ENCODE assay signal across 8 mouse cellular contexts in the genomic region with DNA sequence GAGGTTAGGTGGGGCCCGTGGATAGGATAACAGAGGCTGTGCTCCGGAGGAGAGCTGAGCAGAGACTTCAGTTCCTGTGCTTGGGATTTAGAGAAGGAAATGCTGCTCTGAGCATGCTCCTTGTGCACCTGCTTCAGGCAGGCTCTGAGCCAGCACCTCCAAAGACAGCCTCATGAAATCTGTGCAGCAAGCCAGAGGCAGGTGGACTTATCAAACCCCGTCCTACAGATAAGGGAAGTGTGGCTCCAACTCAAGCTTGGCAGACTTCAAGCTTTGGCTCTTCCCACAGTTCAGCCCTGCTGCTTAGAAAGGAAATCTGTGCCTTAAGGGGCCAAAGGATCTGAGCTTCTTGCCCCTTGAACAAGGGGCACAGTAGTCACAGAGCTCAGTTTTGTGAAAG. TPM values are rescaled to one million over a fixed set of nuclear protein-coding genes. Genes with fewer than 3 reads are reported as not detected.
DNase-seq lines count a peak whose midpoint lies in the region; ATAC-seq and TF ChIP-seq lines count a peak whose summit lies in the region.
"Had no signal": no experiment of that assay in that cellular context is flagged by ENCODE, and none has a peak within 500 bp of the region (broad histone marks: within the 10 kb centered on the region; RNA-seq: fewer than 3 reads in every experiment).

No protein-coding gene starts in this region.

- H3K4me2 ChIP-seq in liver, embryonic 11.5 days: no peak overlapping the region
- H3K4me2 ChIP-seq in hindbrain, embryonic 12.5 days (replicated peaks): peak overlapping the region; percentile 31
- peak overlapping the region; percentile 23; the same call in 1 of the 2 replicates for H3K4me2 ChIP-seq in neural tube, embryonic 14.5 days (ENCODE audit: low read depth, low read length)
- H3K4me2 ChIP-seq in kidney, embryonic 14.5 days (replicated peaks; ENCODE audit: low read depth, low read length): no peak overlapping the region

- no peak for ATAC-seq in liver, embryonic 11.5 days (replicated peaks; ENCODE audit: low FRiP score)
- ATAC-seq in hindbrain, embryonic 12.5 days (ENCODE audit: low FRiP score): no peak
- no peak for ATAC-seq in neural tube, embryonic 14.5 days (ENCODE audit: low read depth)
- ATAC-seq in kidney, embryonic 14.5 days (ENCODE audit: low FRiP score, low TSS enrichment): no peak

- peaks cover 5% of the 10 kb centered on the region for H3K4me1 ChIP-seq in liver, adult 2 months (ENCODE audit: control insufficient read depth, insufficient read depth, low read length)
- H3K4me1 ChIP-seq in liver, embryonic 11.5 days (replicated peaks; ENCODE audit: control insufficient read depth, insufficient read depth, low read length): peaks cover 51% of the 10 kb centered on the region
- peaks cover 66% of the 10 kb centered on the region for H3K4me1 ChIP-seq in hindbrain, embryonic 12.5 days
- peaks cover 38% of the 10 kb centered on the region for H3K4me1 ChIP-seq in neural tube, embryonic 14.5 days (ENCODE audit: control insufficient read depth, insufficient read depth, low read length)
- H3K4me1 ChIP-seq in kidney, embryonic 14.5 days (ENCODE audit: control insufficient read depth, insufficient read depth, low read length): peaks cover 41% of the 10 kb centered on the region

- no peak for TF ChIP-seq CTCF in liver, adult 2 months (IDR thresholded peaks at IDR 0.05; ENCODE audit: low read depth, low read length)

- H3K79me2 ChIP-seq in liver, adult 2 months (ENCODE audit: control insufficient read depth, insufficient read depth, low read length): peaks cover 8% of the 10 kb centered on the region; the same call in 1 of the 2 replicates

- WGBS in liver, adult 2 months: 53% methylated on average over 3 of the region's 3 CpGs
- WGBS in liver, embryonic 11.5 days: 42% methylated on average over 3 of the region's 3 CpGs
- WGBS in hindbrain, embryonic 12.5 days: 63% methylated on average over 3 of the region's 3 CpGs
- WGBS in neural tube, embryonic 14.5 days: 53% methylated on average over 3 of the region's 3 CpGs
- 41% methylated on average over 3 of the region's 3 CpGs for WGBS in kidney, embryonic 14.5 days

- no peak for TF ChIP-seq POLR2A in liver, adult 2 months (IDR thresholded peaks at IDR 0.05; ENCODE audit: extremely low read depth, insufficient read depth, low read length)

- H3K27ac ChIP-seq in liver, adult 2 months (replicated peaks; ENCODE audit: insufficient read depth, low read depth, low read length): no peak overlapping the region
- no peak overlapping the region for H3K27ac ChIP-seq in liver, embryonic 11.5 days (ENCODE audit: low read depth, low read length)
- peak overlapping the region; percentile 49 for H3K27ac ChIP-seq in hindbrain, embryonic 12.5 days
- H3K27ac ChIP-seq in neural tube, embryonic 14.5 days (ENCODE audit: low read depth, low read length): peak overlapping the region; percentile 52
- H3K27ac ChIP-seq in kidney, embryonic 14.5 days (ENCODE audit: low read depth, low read length): no peak overlapping the region

- H3K9me3 ChIP-seq in liver, embryonic 11.5 days (ENCODE audit: control insufficient read depth, low read length): no peaks in the 10 kb centered on the region
- H3K9me3 ChIP-seq in hindbrain, embryonic 12.5 days (replicated peaks): no peaks in the 10 kb centered on the region
- H3K9me3 ChIP-seq in neural tube, embryonic 14.5 days (ENCODE audit: control insufficient read depth, low read length): no peaks in the 10 kb centered on the region
- H3K9me3 ChIP-seq in kidney, embryonic 14.5 days (ENCODE audit: control insufficient read depth, low read length): no peaks in the 10 kb centered on the region
- H3K9me3 ChIP-seq: limb, embryonic 12.5 days had no signal

- peak; percentile 20 for DNase-seq in liver, adult 2 months (ENCODE audit: extremely low read depth, low read depth, low spot score)
- DNase-seq in liver, embryonic 11.5 days (ENCODE audit: low spot score): no peak
- DNase-seq in cerebellum, postnatal 36 days: peak; percentile 54 to 58
- DNase-seq in B cell, adult 2 months: no peak

- no peak overlapping the region for H3K9ac ChIP-seq in liver, adult 2 months (ENCODE audit: low read depth, low read length)
- H3K9ac ChIP-seq in liver, embryonic 11.5 days (ENCODE audit: low read depth, low read length): no peak overlapping the region
- H3K9ac ChIP-seq in hindbrain, embryonic 12.5 days: 0 out of 2 replicates have a peak overlapping the region, but pooled peaks have one; percentile 3
- H3K9ac ChIP-seq in neural tube, embryonic 14.5 days (replicated peaks; ENCODE audit: low read depth, low read length): peak overlapping the region; percentile 1; the same call in 1 of the 2 replicates
- H3K9ac ChIP-seq in kidney, embryonic 14.5 days (ENCODE audit: low read depth, low read length): no peak overlapping the region
- H3K9ac ChIP-seq: limb, embryonic 12.5 days had no signal

- no peaks in the 10 kb centered on the region for H3K27me3 ChIP-seq in liver, adult 2 months (ENCODE audit: control insufficient read depth, insufficient read depth, low read length)
- no peaks in the 10 kb centered on the region for H3K27me3 ChIP-seq in liver, embryonic 11.5 days (replicated peaks; ENCODE audit: control insufficient read depth, insufficient read depth, low read length)
- H3K27me3 ChIP-seq in hindbrain, embryonic 12.5 days: no peaks in the 10 kb centered on the region
- H3K27me3 ChIP-seq in neural tube, embryonic 14.5 days (ENCODE audit: control insufficient read depth, insufficient read depth, low read length): no peaks in the 10 kb centered on the region
- H3K27me3 ChIP-seq in kidney, embryonic 14.5 days (ENCODE audit: control insufficient read depth, insufficient read depth, low read length): no peaks in the 10 kb centered on the region
- H3K27me3 ChIP-seq: limb, embryonic 12.5 days had no signal

- H3K36me3 ChIP-seq in liver, adult 2 months (ENCODE audit: control insufficient read depth, insufficient read depth, low read length): no peaks in the 10 kb centered on the region
- H3K36me3 ChIP-seq in liver, embryonic 11.5 days (ENCODE audit: control insufficient read depth, insufficient read depth, low read length): no peaks in the 10 kb centered on the region; the same call in 1 of the 2 replicates
- H3K36me3 ChIP-seq in hindbrain, embryonic 12.5 days: no peaks in the 10 kb centered on the region; the same call in 1 of the 2 replicates
- H3K36me3 ChIP-seq in neural tube, embryonic 14.5 days (ENCODE audit: control insufficient read depth, insufficient read depth, low read length): no peaks in the 10 kb centered on the region
- H3K36me3 ChIP-seq in kidney, embryonic 14.5 days (ENCODE audit: control insufficient read depth, insufficient read depth, low read length): no peaks in the 10 kb centered on the region

- H3K4me3 ChIP-seq in liver, adult 2 months (ENCODE audit: insufficient read depth, low read depth, low read length): no peak overlapping the region
- H3K4me3 ChIP-seq in liver, embryonic 11.5 days (ENCODE audit: low read depth, low read length): no peak overlapping the region
- H3K4me3 ChIP-seq in hindbrain, embryonic 12.5 days: no peak overlapping the region
- H3K4me3 ChIP-seq in neural tube, embryonic 14.5 days (ENCODE audit: low read depth, low read length): no peak overlapping the region
- H3K4me3 ChIP-seq in kidney, embryonic 14.5 days (ENCODE audit: low read length): no peak overlapping the region
- H3K4me3 ChIP-seq: limb, embryonic 12.5 days had no signal

RNA-seq across cellular contexts. Expression of a gene that starts 48.3 kb away (rescaled TPM):
- total RNA-seq in liver, adult 2 months (2014; rRNA removed): 5.6 and 6.4 TPM in 2 replicates
- polyA plus RNA-seq in liver, adult 2 months (2012; rRNA removed): 4.6 and 6.1 TPM in 2 replicates
- polyA plus RNA-seq in liver, embryonic 11.5 days (2014; fragmentation: Nextera tagmentation; extraction: Ambion mirVana): 98.9 and 115 TPM in 2 replicates
- polyA plus RNA-seq in hindbrain, embryonic 12.5 days (2016; fragmentation: Nextera tagmentation; extraction: Ambion mirVana): 122 and 144 TPM in 2 replicates
- 23.3 and 43.0 TPM in 2 replicates for polyA plus RNA-seq in neural tube, embryonic 14.5 days (2014; fragmentation: Nextera tagmentation; extraction: Ambion mirVana)
- 218 and 250 TPM in 2 replicates for polyA plus RNA-seq in kidney, embryonic 14.5 days (2014; fragmentation: Nextera tagmentation; extraction: Ambion mirVana)

Comparison
In these comparisons a context has a peak if more than half of its experiments do, and no peak if none do; other contexts are left out.
1. DNase-seq: peak in liver, adult 2 months (single experiment) and cerebellum, postnatal 36 days (2 of 2); none in liver, embryonic 11.5 days (single experiment) and B cell, adult 2 months (0 of 2).
2. H3K27ac ChIP-seq: peak in hindbrain, embryonic 12.5 days (single experiment) and neural tube, embryonic 14.5 days (single experiment); none in liver, adult 2 months (single experiment), liver, embryonic 11.5 days (single experiment) and kidney, embryonic 14.5 days (single experiment).
3. H3K9ac ChIP-seq: peak in hindbrain, embryonic 12.5 days (single experiment) and neural tube, embryonic 14.5 days (single experiment); none in liver, adult 2 months (single experiment), liver, embryonic 11.5 days (single experiment) and kidney, embryonic 14.5 days (single experiment).
4. H3K4me2 ChIP-seq: peak in hindbrain, embryonic 12.5 days (single experiment) and neural tube, embryonic 14.5 days (single experiment); none in liver, embryonic 11.5 days (single experiment) and kidney, embryonic 14.5 days (single experiment).